Mouse (Mus musculus): ENCODE data around the gene Actl6b.

Actl6b gene

DNA sequence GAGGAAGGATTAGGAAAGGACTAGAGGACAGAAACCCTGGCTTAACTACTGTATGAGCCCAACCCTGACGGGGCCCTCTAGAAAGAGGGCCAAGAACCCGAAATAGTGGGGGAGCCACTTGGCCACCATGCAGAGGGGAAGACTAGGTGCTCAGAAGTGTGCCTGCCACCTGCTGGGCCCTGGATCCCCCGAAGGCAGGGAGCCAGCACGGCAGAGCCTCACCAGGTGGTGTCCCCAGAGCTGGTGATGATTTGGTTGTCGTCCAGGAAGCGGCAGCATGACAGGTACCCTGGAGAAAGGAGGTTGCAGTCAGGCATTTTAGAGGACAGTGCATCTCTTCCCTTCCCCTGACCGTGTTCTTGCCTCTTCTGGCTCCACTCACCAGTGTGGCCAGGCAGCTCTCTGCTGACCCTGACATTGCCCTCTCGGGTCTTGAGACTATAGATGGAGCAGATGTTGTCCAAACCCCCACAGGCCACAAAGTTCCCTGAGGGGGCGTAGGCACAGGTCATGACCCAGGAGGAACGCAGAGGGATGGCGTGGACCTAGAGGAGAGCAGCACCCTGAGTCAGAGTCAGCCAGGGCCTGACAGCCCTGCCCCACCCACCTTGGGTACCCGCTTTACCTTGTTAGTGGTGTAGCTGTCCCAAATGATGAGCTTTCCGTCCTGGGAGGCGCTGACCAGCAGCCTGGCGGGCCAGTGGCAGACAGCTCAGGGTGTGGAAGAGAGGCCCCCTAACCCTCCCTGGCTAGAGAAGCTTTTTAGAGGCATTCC, 23.9 kb upstream of the Actl6b start:
- no peak for DNase-seq (ENCODE audit: low spot score)

DNA sequence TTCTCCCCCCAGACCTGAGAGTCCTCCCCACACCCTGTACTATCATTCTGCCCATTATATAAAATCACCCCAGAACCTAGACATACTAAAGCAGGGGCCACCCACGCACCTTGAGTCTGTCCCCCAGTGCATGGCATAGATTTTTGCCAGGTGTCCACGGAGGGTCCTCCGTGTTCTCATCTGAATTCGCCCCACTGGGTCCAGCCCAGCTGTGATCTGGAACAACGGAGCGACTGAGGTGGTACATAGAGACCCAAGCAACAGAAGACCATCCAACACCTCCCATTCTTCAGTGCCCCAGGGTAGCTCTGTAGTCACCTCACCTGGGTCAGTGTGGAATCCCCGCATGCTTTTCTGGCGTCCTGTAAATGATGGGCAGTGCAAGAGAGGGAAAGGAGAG, 23.2 kb upstream of the Actl6b start:
- DNase-seq (ENCODE audit: low spot score) = no peak

DNA sequence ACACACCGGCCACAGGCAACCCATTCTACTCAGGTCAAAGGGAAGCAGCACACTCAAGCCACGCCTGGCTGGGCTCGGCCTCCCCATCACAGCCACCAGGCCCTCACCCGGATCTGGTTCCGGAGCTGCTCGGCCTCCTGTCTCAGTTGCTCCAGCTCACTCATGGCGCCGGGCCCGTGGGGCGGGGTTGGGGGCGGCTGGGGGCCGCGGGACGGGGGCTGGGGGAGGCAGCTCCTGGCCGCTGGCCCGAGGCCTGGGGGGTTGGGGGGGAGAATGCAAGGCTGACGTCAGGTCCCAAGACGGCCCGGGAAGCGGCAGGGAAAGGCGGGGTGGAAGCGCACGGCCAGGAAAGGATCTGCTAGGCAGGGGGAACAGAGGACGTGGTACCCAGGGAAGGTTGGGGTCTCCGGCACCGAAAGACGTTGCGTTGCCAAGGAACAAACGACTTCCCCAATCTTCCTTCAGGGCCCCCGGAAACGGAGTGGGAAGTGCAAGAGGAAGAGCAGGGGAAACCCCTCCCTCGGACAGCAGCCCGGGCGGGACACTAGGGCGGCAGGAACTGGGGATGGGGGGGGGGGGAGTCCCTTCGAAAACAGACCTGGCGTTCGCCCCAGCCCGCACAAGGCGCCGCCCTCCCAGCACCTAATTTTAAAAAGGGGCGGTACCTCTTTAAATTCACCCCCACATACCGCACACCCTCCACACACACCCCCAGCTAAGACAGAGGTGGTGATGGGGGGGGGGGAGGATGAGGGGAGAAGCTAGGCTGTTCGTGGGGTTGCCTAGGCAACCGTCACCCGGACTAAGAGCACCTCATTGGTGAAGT, 22.5 kb upstream of the Actl6b start:
- peak; percentile 44 for DNase-seq (ENCODE audit: low spot score)

DNA sequence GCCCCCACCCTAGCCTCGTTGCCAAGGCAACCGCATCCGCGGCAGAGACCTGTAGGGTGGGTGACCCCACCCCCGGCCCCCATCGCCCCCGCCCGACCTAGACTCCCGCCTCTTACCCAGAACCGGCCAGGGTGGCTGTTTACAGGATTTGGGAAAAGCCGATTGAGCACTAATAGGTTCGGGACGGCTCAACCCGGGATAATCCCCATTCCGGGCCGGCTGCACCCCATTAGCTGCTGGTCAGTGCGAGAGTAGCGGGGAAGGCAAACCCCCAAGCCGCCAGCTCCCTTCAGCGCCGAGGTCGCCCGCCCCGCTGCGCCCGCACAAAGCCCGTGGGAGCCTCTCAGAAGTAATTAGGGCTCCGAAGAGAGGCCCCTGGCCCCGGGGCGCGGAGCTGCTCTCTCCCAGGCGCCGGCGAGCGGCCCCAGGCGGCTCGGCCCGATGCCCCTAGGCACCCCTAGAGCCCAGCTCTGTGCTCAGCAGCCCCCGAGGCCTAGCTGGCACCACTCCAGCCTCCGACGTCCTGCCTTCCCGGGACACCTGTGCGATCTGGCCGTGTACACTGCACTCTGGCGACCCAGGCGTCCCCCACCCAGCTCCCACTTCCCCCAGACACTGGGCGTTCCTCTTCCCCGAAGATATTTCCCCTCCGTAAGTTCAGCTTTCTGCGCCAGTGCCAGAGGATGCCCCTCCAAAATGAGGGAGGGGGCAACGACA, 21.7 kb upstream of the Actl6b start:
- peak; percentile 56 for DNase-seq (ENCODE audit: low spot score)

DNA sequence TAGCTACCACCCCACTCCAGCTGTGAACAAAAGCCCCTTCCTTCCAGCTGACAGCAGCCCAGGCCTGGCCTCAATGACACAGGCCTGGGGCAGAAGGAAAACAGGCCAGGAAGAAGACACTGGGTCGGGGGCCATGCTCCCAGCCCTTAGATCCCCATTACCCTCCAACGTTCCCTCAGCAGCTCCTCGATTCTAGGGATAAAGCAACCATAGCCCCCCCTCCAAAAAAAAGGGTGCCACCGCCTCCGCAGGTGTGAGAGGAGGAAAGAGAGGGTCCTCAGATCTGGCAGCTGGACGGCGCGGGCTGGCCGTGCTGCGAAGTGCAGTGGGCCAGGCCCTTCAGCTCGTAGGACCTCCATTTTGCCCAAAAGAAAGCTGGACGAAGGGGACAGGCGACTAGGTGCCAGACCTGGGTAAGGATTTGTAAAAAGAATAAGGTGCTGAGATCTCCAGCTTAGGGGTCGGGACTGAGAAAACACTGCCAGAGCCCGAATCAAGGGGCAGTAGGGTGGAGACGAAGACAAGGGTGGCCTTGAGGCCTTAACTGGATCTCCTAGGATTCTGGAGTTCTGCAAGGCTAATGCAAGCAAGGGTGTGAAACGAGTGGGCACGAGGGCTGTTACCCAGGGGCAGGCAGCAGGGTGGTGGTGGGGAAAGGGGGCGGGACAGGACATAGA, 21.0 kb upstream of the Actl6b start:
- DNase-seq (ENCODE audit: low spot score) = peak; percentile 36

DNA sequence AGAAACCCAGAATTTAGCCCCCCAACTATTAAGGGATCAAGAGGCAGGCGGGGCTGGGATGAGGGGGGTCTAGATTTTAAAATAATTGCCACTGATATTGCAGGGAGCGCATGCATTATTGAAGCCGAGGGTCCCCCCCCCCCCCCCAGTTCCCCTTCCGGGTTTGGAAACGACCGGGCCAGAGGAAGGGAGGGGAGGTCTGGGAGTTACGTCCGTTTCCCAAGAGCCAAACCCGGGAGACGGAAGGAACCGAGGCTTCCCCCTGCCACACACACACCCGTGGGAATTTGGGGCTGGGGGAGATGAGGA, 20.6 kb upstream of the Actl6b start:
- no peak for DNase-seq (ENCODE audit: low spot score)

DNA sequence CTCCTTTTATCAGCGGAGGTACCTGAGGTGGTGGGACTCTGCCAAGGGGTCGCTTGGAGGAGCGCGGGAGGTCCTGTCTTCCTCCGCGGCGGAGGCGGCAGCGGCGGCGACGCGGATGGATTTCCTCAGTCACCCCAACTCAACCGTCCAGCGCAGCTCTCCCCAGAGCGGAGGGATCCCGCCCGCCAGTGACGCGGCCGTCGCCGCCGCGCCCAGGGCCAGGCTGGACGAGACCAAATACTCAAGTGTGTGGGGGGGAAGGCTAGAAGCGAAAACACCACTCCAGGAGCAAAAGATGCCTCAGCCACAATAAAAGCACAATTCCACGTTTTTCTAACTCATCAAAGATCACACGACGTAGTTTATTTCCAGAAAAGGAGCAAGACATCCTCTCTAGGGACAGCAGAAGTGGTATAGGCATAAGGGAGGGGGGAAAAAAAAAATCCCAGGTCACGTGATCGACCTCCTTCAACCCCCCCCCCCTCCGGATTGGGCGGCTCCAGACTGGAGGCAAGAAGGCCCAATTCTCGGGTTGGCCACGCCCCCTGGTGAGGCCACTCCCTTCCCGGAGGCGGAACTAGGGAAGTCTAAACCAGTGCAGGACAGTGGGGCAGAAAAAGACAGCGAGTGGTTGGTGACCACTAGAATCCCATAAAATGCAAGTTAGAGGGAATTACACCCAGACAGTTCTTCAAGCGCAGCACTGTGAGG, 20.0 kb upstream of the Actl6b start, which contains the start of the genes Epo and Gnb2:
TSS of gene Epo (minus strand) at position 126 of the 711 bp plus-strand sequence.
TSS of gene Gnb2 (minus strand) at position 394 of the 711 bp plus-strand sequence.
- DNase-seq (ENCODE audit: low spot score) = peak; percentile 98

DNA sequence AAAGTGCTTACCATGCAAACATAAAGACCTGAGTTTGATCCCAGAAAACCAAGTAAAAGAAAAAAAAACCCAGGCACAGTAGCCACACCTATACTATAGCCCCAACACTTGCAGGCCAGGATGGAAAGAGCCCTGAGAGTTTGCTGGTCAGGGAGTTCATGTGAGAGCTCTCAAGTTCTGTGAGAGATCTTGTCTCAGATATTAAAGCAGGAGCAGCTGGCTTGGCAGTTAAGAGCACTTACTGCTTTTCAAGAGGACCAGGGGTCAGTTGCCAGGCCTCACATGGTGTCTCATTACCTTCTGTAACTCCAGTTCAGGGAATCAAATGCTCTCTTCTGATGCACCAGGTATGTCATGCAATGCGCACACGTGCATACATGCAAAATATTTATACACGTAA, 18.6 kb upstream of the Actl6b start:
- DNase-seq (ENCODE audit: low spot score) = no peak

DNA sequence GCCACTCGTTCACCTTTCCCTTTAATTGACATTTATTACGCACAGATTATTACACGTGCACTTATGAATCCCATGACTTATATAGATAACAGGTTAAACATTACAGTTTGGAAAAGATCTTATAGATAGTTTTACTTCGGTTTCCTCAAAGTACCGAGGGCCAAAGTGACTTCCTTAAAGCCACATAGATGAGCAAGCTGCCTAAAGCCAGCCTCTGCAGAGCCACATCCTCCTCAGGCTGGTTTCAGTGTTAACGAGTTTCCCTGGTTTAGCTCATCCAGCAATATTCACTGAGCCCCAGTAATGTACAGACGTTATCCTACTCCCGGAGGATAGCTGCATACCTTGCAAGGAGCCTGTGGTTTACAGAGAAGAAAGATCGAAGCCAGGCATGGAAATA, 18.0 kb upstream of the Actl6b start:
- DNase-seq (ENCODE audit: low spot score) = no peak

DNA sequence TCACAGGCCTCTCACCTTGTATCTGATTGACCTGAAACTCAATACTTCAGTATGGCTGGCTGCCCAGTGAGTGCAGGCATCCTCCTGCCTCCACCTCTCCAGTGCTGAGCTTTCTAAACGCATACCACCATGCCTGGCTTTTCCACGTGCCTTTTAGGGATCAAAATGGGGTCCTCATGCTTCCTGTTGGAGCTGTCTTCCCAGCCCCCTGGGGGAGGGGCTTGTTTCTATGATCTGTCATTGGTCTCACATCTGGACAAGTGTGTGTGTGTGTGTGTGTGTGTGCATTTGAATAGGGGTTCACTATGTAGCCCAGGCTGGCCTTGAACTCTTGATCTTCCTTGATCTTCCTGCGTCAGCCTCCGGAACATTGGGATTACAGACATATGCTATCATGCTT, 15.9 kb upstream of the Actl6b start:
- DNase-seq (ENCODE audit: low spot score) = no peak

DNA sequence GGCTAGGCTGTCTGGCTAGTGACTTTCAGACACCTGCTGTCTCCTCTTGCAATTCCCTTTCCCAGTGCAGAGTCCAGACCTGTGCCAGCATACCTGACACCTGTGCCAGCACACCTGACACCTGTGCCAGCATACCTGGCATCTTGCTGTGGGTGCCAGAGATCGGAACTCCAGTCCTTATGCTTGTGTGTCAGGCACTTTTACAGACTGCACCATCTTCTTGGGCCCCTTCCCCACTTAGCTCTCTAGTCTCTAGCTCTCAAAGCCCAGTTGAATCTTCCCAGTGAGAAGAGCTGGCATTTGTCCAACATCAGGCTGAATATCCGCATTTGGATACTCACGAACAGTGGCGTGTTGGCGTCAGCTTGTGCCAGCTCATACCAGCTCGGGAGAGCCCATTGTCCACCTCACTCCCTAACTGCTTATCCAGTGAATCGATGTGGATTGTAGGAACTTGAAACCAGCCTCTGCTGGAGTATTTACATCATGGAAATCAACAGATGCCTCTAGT, 14.0 kb upstream of the Actl6b start:
- no peak for DNase-seq (ENCODE audit: low spot score)

DNA sequence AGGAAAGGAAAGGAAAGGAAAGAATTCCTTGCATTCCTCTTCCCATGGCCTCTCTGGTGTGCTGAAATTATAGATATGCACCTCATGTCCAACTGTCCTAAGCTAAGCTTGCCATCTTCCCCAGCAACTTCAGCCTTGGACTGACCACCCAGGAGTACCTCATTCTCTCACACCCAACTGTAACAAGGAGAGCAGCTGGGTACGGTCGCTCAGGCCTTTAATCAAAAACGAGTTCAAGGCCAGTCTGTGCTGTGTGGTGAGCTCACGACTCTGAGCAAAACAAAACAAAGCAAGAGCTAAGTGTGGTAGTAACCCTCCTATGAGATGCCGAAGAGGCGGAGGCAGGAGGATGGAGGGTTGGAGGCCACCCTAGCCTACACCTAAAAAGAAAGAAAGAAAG, 12.3 kb upstream of the Actl6b start:
- DNase-seq (ENCODE audit: low spot score) = no peak

DNA sequence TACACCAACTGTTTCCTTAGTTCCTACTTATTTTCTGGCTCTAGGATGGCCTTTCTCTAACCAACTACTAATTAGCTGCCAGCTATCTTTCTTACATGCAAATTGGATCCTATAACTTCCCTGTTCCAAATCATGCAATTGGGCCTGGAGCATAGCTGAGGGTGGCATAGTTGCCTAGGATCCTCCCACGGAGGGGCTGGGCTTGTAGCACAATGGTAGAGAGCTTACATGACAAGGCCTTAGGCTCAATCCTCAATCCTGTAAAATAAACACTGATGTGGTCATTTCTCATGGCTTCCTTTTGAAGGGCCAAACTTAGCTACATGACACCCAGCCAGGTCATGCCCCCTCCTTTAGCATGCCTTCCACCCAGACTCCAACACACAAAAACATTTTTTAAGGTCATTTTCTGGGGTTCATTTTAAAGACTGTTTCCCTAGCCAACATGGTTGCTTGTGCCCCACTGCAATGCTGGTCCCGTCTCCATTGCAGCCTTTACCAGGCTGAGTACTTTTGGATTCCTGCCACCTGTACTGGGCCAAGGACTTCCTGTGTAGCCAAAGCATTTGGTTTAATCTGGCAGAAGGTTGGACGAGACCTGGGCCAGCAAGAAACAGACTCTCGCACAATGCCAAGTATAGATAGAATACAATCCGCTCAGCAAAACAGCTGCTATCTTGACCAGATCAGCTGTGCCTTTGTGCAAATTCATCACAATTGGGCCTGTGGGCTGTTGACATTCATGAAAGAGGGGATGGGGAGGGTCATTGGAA, 11.4 kb upstream of the Actl6b start:
- DNase-seq (ENCODE audit: low spot score) = no peak

DNA sequence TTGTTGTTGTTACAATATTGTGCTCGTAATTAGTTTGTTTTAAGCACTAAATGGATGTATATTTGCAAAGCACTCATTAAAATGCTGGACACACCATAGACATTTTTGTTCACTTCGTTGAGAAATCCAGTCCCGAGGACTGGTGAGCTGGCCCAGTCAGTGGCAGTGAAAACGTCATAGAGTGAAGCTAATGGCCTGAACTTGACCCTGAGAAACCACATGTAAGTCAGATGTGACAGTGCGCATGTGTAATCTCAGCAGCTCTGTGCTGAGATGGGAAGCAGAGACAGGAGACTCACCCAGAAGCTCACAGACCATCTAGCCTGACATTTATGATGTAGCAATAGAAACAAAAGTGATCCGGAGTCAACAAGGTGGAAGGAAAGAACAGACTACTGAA, 8.4 kb upstream of the Actl6b start:
- no peak for DNase-seq (ENCODE audit: low spot score)

DNA sequence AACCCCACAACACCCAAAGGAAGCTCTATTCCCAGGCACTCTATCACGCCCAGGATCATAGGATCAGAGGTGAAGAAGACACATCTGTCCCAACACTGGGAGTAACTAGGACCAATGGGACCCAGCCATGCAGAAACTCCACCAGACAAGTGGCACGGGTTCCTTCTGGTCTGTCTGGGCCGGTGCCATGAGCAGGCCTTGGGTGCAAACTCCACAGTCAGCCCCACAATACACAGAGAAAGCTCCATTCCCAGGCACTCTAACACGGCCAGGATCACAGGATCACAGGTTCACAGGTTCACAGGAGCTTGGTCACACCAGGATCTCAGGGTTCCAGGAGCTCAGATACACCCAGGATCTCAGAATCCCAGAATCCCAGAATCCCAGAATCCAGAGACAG, 7.7 kb upstream of the Actl6b start:
- no peak for DNase-seq (ENCODE audit: low spot score)

DNA sequence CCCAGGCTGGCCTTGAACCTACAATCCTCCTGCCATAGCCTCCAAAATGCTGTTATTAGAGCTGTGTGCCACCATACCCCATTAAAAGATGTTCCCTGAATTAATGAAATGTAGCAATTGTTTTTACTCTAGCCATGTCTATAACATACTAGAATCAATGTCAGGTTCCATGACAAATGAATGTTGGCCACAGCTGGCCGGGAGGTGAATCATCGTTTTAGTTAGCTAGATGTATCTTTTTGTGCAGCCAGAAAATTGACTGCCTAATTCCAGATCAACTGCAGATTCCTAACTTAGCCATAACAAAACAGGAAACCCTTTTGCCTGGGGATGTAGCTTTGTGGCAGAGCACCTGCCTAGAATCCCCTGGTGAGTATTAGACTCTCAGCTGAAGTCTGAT, 3.5 kb upstream of the Actl6b start:
- DNase-seq (ENCODE audit: low spot score) = no peak

DNA sequence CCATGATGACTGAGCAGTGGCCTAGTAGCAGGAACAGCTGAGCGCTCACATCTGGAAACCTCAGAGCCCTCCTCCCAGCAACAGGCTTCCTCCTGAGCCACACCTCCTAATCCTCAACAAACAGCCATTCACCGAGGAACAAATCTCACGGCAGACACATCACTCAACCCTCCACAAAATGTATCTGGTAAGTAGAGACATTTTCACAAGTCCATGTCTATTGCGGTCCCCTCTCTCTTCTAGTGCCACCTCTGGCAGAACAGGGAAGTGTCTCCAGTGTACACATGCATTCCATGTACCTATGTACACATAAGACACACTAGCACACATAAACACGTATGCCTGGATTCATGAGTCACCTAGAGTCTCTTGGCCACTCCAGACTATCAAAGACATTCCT, 2.2 kb upstream of the Actl6b start:
- no peak for DNase-seq (ENCODE audit: low spot score)

DNA sequence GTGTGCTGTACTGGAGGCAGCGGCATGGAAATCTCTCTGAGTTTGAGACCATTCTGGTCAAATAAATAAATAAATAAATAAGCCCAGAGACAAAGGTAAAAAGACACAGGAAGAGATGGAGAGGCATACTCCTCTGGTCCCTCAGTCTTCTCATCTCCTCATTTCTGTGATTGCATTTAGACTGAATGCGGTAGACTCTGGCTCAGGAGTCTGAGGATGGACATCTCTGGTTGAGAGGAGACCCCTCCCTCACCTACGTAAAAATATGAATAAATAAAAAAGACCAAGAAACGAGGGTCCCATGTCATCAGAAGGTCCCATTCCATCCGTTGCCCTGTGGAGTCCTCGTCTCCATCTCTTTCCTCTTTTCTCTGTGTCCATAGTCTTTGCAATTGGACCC, 317 bp upstream of the Actl6b start:
- DNase-seq (ENCODE audit: low spot score) = no peak

DNA sequence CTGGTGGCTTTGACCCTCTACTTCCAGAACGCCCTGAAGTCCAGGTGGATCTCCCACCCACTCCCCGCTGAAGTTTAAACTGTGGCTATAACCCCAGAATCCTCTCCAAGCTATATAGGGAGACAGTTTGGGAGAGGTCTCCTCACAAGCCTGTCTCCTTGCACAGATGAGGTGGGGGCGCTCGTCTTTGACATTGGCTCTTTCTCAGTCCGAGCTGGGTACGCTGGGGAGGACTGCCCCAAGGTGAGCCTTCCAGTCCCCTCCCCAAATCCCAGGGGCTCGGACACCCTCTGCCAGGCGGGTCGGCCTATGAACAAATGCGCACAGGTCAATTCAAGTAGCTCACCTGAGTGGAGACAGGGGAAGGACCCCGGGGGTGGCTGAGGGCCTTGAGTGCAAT, 581 bp downstream of the Actl6b start:
- no peak for DNase-seq (ENCODE audit: low spot score)

DNA sequence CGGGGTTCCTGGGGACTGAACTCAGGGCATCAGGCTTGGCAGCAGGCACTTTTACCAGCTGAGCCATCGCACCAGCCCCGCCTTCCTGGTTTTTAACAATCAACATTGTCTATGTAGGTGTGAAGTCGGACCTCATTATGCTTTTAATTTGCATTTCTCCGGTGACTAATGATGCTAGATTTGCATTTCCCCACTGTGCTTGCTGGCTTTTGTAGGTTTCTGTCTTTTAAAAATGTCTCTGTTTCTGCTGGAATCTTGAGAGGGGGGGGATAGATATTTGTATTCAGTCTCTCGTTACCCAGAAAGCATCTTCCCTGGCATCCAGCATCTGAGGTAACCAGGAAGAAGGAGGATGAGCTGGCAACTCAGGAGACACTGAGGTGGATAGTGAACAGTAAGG, 8.2 kb downstream of the Actl6b start:
- DNase-seq (ENCODE audit: low spot score) = no peak

DNA sequence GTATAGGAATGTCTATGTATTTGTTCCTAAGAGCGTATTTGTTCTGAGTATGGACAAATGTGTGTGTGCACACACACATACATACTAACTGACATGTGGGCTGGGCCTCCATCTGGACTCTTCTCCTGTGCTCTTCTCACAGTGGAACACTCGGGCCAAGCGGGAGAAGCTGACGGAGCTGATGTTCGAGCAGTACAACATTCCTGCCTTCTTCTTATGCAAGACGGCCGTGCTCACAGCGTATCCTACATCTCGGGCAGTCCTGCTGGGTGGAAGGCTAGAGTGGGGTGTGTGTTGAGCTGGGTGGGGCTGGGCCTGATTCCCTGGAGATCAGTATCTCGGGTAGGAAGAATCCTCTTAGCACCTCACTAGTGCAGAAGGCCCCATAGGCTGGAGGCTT, 9.6 kb downstream of the Actl6b start:
- no peak for DNase-seq (ENCODE audit: low spot score)
